Mouse (Mus musculus) cortical plate, adult 2 months (tissue): ENCODE data around the gene Nmral1.

Experiments
- CTCF ChIP-seq: fragments of 200-500 bp; IDR thresholded peaks from 2 replicates; pipeline ENCODE4 v1.5.1; 2011; ENCODE audit warnings: mild to moderate bottlenecking, control low read depth, low read length; ENCODE audit not compliant: insufficient read depth; ENCODE audit errors: extremely low read depth
- POLR2A ChIP-seq: fragments of 200-500 bp; IDR thresholded peaks from 2 replicates; pipeline ENCODE4 v1.6.1; 2011; ENCODE audit warnings: mild to moderate bottlenecking, low read length, control low read depth; ENCODE audit not compliant: insufficient read depth; ENCODE audit errors: extremely low read depth

- TF ChIP-seq POLR2A (no peak), CTCF (peak; percentile 59)
Measured at GRCm38 (mm10) chr16:4763276-4763675, 44.1 kb upstream of the Nmral1 start.
